ENCODE assay signal across 8 mouse cellular contexts in the genomic region with DNA sequence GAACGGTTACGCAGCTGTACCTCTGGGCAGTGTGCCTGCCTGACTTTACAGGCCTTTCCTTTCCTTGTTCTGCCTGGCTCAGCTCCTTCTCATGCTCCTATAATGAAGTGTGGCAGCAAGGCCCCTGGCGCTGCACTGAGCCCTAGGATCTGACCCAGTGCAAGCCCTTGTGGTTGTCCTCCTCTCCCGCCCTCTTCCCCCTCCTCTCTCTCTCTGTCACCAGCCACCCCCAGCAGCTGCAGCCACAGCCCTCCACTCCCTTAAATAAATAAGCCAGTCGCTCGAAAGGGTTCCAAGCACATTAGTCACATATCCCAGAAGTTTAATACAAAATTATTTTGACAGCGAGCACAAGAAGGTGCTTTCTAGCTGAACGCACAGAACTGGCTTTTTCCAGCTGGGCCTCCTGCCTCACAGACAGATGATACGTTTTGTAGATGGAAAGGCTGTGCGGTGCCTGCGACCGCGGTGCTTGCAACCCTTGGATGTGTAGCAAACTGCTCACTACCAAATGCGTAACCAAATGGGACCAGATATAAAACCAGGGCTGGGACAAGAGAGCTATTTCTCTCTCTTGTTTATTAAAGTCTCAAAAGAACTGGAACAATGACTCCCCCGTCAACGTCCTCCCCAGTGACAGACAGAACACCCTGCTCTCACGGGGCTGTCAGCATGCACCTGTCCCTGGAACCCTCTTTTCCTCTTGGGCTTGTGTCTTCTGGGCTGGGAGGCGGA.
DNase-seq lines count a peak whose midpoint lies in the region; ATAC-seq and TF ChIP-seq lines count a peak whose summit lies in the region.

No protein-coding gene starts in this region.

- H3K4me1 ChIP-seq in forebrain, embryonic 13.5 days, result peaks cover 31% of the 10 kb centered on the region
- peaks cover 5% of the 10 kb centered on the region; the same call in 1 of the 2 replicates for H3K4me1 ChIP-seq in forebrain, embryonic 11.5 days (replicated peaks; ENCODE audit: control insufficient read depth, insufficient read depth, low read length)
- peaks cover 2% of the 10 kb centered on the region; the same call in 1 of the 2 replicates for H3K4me1 ChIP-seq in cortical plate, adult 2 months (ENCODE audit: control insufficient read depth, insufficient read depth, low read length)
- peaks cover 76% of the 10 kb centered on the region for H3K4me1 ChIP-seq in heart, embryonic 11.5 days (ENCODE audit: control insufficient read depth, insufficient read depth, low read length)
- H3K4me1 ChIP-seq in limb, embryonic 12.5 days (replicated peaks), result peaks cover 69% of the 10 kb centered on the region
- peaks cover 36% of the 10 kb centered on the region for H3K4me1 ChIP-seq in neural tube, embryonic 15.5 days

- H3K4me3 ChIP-seq in forebrain, embryonic 13.5 days, result no peak overlapping the region
- no peak overlapping the region for H3K4me3 ChIP-seq in forebrain, embryonic 11.5 days (ENCODE audit: low read depth, low read length)
- no peak overlapping the region for H3K4me3 ChIP-seq in cortical plate, adult 2 months (ENCODE audit: insufficient read depth, low read length)
- H3K4me3 ChIP-seq in heart, embryonic 11.5 days (ENCODE audit: low read depth, low read length), result no peak overlapping the region
- H3K4me3 ChIP-seq in limb, embryonic 12.5 days (replicated peaks), result no peak overlapping the region
- H3K4me3 ChIP-seq in neural tube, embryonic 15.5 days (replicated peaks), result no peak overlapping the region

- ATAC-seq in forebrain, embryonic 13.5 days, result peak; percentile 46; the same call in 1 of the 2 replicates
- ATAC-seq in forebrain, embryonic 11.5 days (replicated peaks; ENCODE audit: low FRiP score), result no peak
- no peak for ATAC-seq in heart, embryonic 11.5 days (replicated peaks; ENCODE audit: insufficient number of reproducible peaks, low FRiP score, low TSS enrichment)
- ATAC-seq in limb, embryonic 12.5 days (ENCODE audit: insufficient number of reproducible peaks, insufficient read depth, low FRiP score, low TSS enrichment, low read depth), result peak; percentile 65
- ATAC-seq in neural tube, embryonic 15.5 days (ENCODE audit: low FRiP score), result 0 out of 2 replicates have a peak, but pooled peaks have one; percentile 48

- H3K9ac ChIP-seq in forebrain, embryonic 13.5 days, result no peak overlapping the region
- H3K9ac ChIP-seq in forebrain, embryonic 11.5 days (ENCODE audit: low read length), result no peak overlapping the region
- peak overlapping the region; percentile 52 for H3K9ac ChIP-seq in heart, embryonic 11.5 days (ENCODE audit: low read depth, low read length)
- H3K9ac ChIP-seq in limb, embryonic 12.5 days (replicated peaks), result no peak overlapping the region
- H3K9ac ChIP-seq in neural tube, embryonic 15.5 days (replicated peaks), result no peak overlapping the region

- TF ChIP-seq POLR2A in cortical plate, adult 2 months (IDR thresholded peaks at IDR 0.05; ENCODE audit: extremely low read depth, insufficient read depth, low read length), result no peak

- H3K36me3 ChIP-seq in forebrain, embryonic 13.5 days (ENCODE audit: poor library complexity, severe bottlenecking), result no peaks in the 10 kb centered on the region
- H3K36me3 ChIP-seq in forebrain, embryonic 11.5 days (ENCODE audit: control insufficient read depth, insufficient read depth, low read length), result no peaks in the 10 kb centered on the region
- H3K36me3 ChIP-seq in heart, embryonic 11.5 days (ENCODE audit: control insufficient read depth, insufficient read depth, low read length), result no peaks in the 10 kb centered on the region
- no peaks in the 10 kb centered on the region for H3K36me3 ChIP-seq in limb, embryonic 12.5 days
- no peaks in the 10 kb centered on the region for H3K36me3 ChIP-seq in neural tube, embryonic 15.5 days

- DNase-seq in forebrain, embryonic 11.5 days (ENCODE audit: low spot score), result no peak
- no peak for DNase-seq in cerebellum, postnatal 14 days
- DNase-seq in frontal cortex, adult 2 months (ENCODE audit: extremely low spot score in 1 of 2, low spot score in 1 of 2), result no peak

- no peak overlapping the region for H3K4me2 ChIP-seq in forebrain, embryonic 13.5 days
- H3K4me2 ChIP-seq in forebrain, embryonic 11.5 days (ENCODE audit: low read depth, low read length, severe bottlenecking), result no peak overlapping the region
- H3K4me2 ChIP-seq in heart, embryonic 11.5 days, result 0 out of 2 replicates have a peak overlapping the region, but pooled peaks have one; percentile 11
- peak overlapping the region; percentile 15; the same call in 1 of the 2 replicates for H3K4me2 ChIP-seq in limb, embryonic 12.5 days
- no peak overlapping the region for H3K4me2 ChIP-seq in neural tube, embryonic 15.5 days

- no peaks in the 10 kb centered on the region for H3K9me3 ChIP-seq in forebrain, embryonic 13.5 days (replicated peaks)
- no peaks in the 10 kb centered on the region for H3K9me3 ChIP-seq in forebrain, embryonic 11.5 days (ENCODE audit: control insufficient read depth, low read length)
- no peaks in the 10 kb centered on the region for H3K9me3 ChIP-seq in heart, embryonic 11.5 days (replicated peaks; ENCODE audit: control insufficient read depth, low read length)
- H3K9me3 ChIP-seq in limb, embryonic 12.5 days, result no peaks in the 10 kb centered on the region
- no peaks in the 10 kb centered on the region for H3K9me3 ChIP-seq in neural tube, embryonic 15.5 days (replicated peaks)

- H3K27ac ChIP-seq in forebrain, embryonic 13.5 days, result no peak overlapping the region
- no peak overlapping the region for H3K27ac ChIP-seq in forebrain, embryonic 11.5 days (ENCODE audit: low read depth, low read length)
- peak overlapping the region; percentile 14; the same call in 1 of the 2 replicates for H3K27ac ChIP-seq in cortical plate, adult 2 months (ENCODE audit: insufficient read depth, low read length)
- peak overlapping the region; percentile 62 for H3K27ac ChIP-seq in heart, embryonic 11.5 days (ENCODE audit: low read depth, low read length)
- peak overlapping the region; percentile 79 for H3K27ac ChIP-seq in limb, embryonic 12.5 days
- H3K27ac ChIP-seq in neural tube, embryonic 15.5 days (replicated peaks), result peak overlapping the region; percentile 63

- 49% methylated on average over 18 of the region's 18 CpGs for WGBS in forebrain, embryonic 13.5 days
- WGBS in forebrain, embryonic 11.5 days, result 66% methylated on average over 18 of the region's 18 CpGs
- WGBS in heart, embryonic 11.5 days (ENCODE audit: insufficient replicate concordance), result 55% methylated on average over 18 of the region's 18 CpGs
- 53% methylated on average over 18 of the region's 18 CpGs for WGBS in limb, embryonic 12.5 days
- WGBS in neural tube, embryonic 15.5 days, result 34% methylated on average over 18 of the region's 18 CpGs

- TF ChIP-seq CTCF in cortical plate, adult 2 months (IDR thresholded peaks at IDR 0.05; ENCODE audit: extremely low read depth, insufficient read depth, low read length), result no peak

- H3K27me3 ChIP-seq in forebrain, embryonic 13.5 days, result no peaks in the 10 kb centered on the region
- no peaks in the 10 kb centered on the region for H3K27me3 ChIP-seq in forebrain, embryonic 11.5 days (ENCODE audit: control insufficient read depth, insufficient read depth, low read length)
- H3K27me3 ChIP-seq in heart, embryonic 11.5 days (ENCODE audit: control insufficient read depth, insufficient read depth, low read length), result no peaks in the 10 kb centered on the region
- H3K27me3 ChIP-seq in limb, embryonic 12.5 days, result no peaks in the 10 kb centered on the region
- H3K27me3 ChIP-seq in neural tube, embryonic 15.5 days (replicated peaks), result no peaks in the 10 kb centered on the region

Comparison
In these comparisons a context has a peak if more than half of its experiments do, and no peak if none do; other contexts are left out.
1. ATAC-seq: peak in forebrain, embryonic 13.5 days (single experiment), limb, embryonic 12.5 days (single experiment) and neural tube, embryonic 15.5 days (single experiment); none in forebrain, embryonic 11.5 days (single experiment) and heart, embryonic 11.5 days (single experiment).
2. H3K27ac ChIP-seq: peak in cortical plate, adult 2 months (single experiment), heart, embryonic 11.5 days (single experiment), limb, embryonic 12.5 days (single experiment) and neural tube, embryonic 15.5 days (single experiment); none in forebrain, embryonic 13.5 days (single experiment) and forebrain, embryonic 11.5 days (single experiment).
3. H3K4me2 ChIP-seq: peak in heart, embryonic 11.5 days (single experiment) and limb, embryonic 12.5 days (single experiment); none in forebrain, embryonic 13.5 days (single experiment), forebrain, embryonic 11.5 days (single experiment) and neural tube, embryonic 15.5 days (single experiment).